Mouse (Mus musculus) T-helper 2 cell (primary cell): ENCODE data around the gene Zfp94.

Source experiments
- in situ Hi-C: fragments of 300-600 bp; cut with MboI, MseI; formaldehyde crosslinking; loops from one replicate; pipeline ENCODE4 v1.15.1; 2025; ENCODE audit warnings: high pct_unique_total_duplicates

Zfp94 gene

GRCm38 (mm10) chr7:24318942-24319341 is 2.5 kb upstream of the Zfp94 start:
- in situ Hi-C loops, result no loop called here

- in situ Hi-C loops, result no loop called here
Measured at GRCm38 (mm10) chr7:24315726-24316566, 520 bp downstream of the Zfp94 start.

- in situ Hi-C loops, result no loop called here
Measured at GRCm38 (mm10) chr7:24300771-24301282, 15.6 kb downstream of the Zfp94 start, which contains the start of gene Zfp61. Gene Zfp61, minus strand, starts transcription at chr7:24301232.

GRCm38 (mm10) chr7:24299823-24300481 is 16.5 kb downstream of the Zfp94 start:
- in situ Hi-C loops, result loop anchor here (10.0 kb wide), 1 partner anchor 335 kb away; no protein-coding TSS in a partner anchor

GRCm38 (mm10) chr7:24298973-24299708 is 17.3 kb downstream of the Zfp94 start:
- in situ Hi-C loops, result loop anchor here (10.0 kb wide), 1 partner anchor 334 kb away; no protein-coding TSS in a partner anchor

GRCm38 (mm10) chr7:24298635-24298972 is 17.9 kb downstream of the Zfp94 start:
- in situ Hi-C loops, result loop anchor here (10.0 kb wide), 1 partner anchor 334 kb away; no protein-coding TSS in a partner anchor

- in situ Hi-C loops, result loop anchor here (10.0 kb wide), 1 partner anchor 333 kb away; no protein-coding TSS in a partner anchor
Measured at GRCm38 (mm10) chr7:24297361-24298095, 18.9 kb downstream of the Zfp94 start.

GRCm38 (mm10) chr7:24296386-24296785 is 20.1 kb downstream of the Zfp94 start:
- in situ Hi-C loops, result loop anchor here (10.0 kb wide), 1 partner anchor 332 kb away; no protein-coding TSS in a partner anchor

GRCm38 (mm10) chr7:24295376-24295775 is 21.1 kb downstream of the Zfp94 start:
- in situ Hi-C loops, result loop anchor here (10.0 kb wide), 1 partner anchor 331 kb away; no protein-coding TSS in a partner anchor

GRCm38 (mm10) chr7:24294763-24295162 is 21.7 kb downstream of the Zfp94 start:
- in situ Hi-C loops, result loop anchor here (10.0 kb wide), 1 partner anchor 330 kb away; no protein-coding TSS in a partner anchor

GRCm38 (mm10) chr7:24293061-24293851 is 23.2 kb downstream of the Zfp94 start:
- in situ Hi-C loops, result loop anchor here (10.0 kb wide), 1 partner anchor 328 kb away; no protein-coding TSS in a partner anchor

GRCm38 (mm10) chr7:24291387-24292090 is 24.9 kb downstream of the Zfp94 start:
- in situ Hi-C loops, result loop anchor here (10.0 kb wide), 1 partner anchor 327 kb away; no protein-coding TSS in a partner anchor

GRCm38 (mm10) chr7:24290106-24290693 is 26.3 kb downstream of the Zfp94 start:
- in situ Hi-C loops, result loop anchor here (10.0 kb wide), 1 partner anchor 325 kb away; no protein-coding TSS in a partner anchor

GRCm38 (mm10) chr7:24288512-24288911 is 28.0 kb downstream of the Zfp94 start:
- in situ Hi-C loops, result loop anchor here (10.0 kb wide), 1 partner anchor 134 kb away; no protein-coding TSS in a partner anchor

GRCm38 (mm10) chr7:24287670-24288069 is 28.8 kb downstream of the Zfp94 start:
- in situ Hi-C loops, result loop anchor here (10.0 kb wide), 1 partner anchor 133 kb away; no protein-coding TSS in a partner anchor

GRCm38 (mm10) chr7:24286916-24287315 is 29.6 kb downstream of the Zfp94 start:
- in situ Hi-C loops, result loop anchor here (10.0 kb wide), 1 partner anchor 132 kb away; no protein-coding TSS in a partner anchor

- in situ Hi-C loops, result loop anchor here (10.0 kb wide), 1 partner anchor 131 kb away; no protein-coding TSS in a partner anchor
Measured at GRCm38 (mm10) chr7:24286090-24286489, 30.4 kb downstream of the Zfp94 start.

- in situ Hi-C loops, result loop anchor here (10.0 kb wide), 1 partner anchor 126 kb away; no protein-coding TSS in a partner anchor
Measured at GRCm38 (mm10) chr7:24280858-24281145, 35.7 kb downstream of the Zfp94 start.
